Mouse (Mus musculus): ENCODE results near the gene Txn1. TPM values are rescaled to one million over a fixed set of nuclear protein-coding genes. Genes with fewer than 3 reads are reported as not detected.

Txn1 gene
- polyA plus RNA-seq, 1 experiment from 2014 or later, result 275 TPM

DNA sequence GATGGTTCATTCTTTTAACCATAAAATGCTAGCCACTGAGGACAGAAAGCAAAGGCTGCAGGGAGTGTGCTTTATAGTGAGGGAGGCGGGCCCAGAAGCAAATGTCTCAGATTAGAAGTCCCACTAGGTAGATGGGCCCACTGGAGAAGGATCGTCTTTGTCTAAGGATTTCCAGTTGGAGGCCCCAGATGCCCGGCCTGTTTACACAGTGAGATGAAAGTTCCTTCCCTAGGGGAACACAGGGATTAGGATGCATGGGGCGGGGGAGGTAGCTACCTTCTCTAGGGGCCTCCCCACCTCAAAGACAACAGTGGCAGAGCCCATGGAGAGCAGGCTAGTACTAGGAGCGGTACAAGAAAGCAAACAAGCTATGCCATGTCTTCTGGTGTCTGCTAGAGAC lies 61.1 kb downstream of the Txn1 start:
- ATAC-seq (ENCODE audit: low read depth) (no peak), DNase-seq (no peak)
- Histone ChIP-seq H3K9me3 (replicated peaks) (no peaks in the 10 kb centered on the region), H3K27ac (no peak overlapping the region), H3K4me1 (replicated peaks) (no peaks in the 10 kb centered on the region), H3K36me3 (no peaks in the 10 kb centered on the region), H3K27me3 (no peaks in the 10 kb centered on the region), H3K9ac (no peak overlapping the region), H3K4me3 (replicated peaks) (no peak overlapping the region), H3K4me2 (no peak overlapping the region)
- WGBS (ENCODE audit: insufficient replicate concordance), result 47% methylated on average over 5 of the region's 5 CpGs

Other genes with a start within 250 kb of the Txn1 start
- gene Akap2, start 238.8 kb downstream of the Txn1 start, polyA plus RNA-seq (2015; fragmentation: Nextera tagmentation; extraction: Ambion mirVana), result 1.1 and 1.5 TPM in 2 replicates
- 0.28 and 0.33 TPM in 2 replicates for gene D630039A03Rik, start 40.1 kb downstream of the Txn1 start, polyA plus RNA-seq (2015; fragmentation: Nextera tagmentation; extraction: Ambion mirVana)
- not detected in 2 replicates for gene Txndc8, start 52.7 kb upstream of the Txn1 start, polyA plus RNA-seq (2015; fragmentation: Nextera tagmentation; extraction: Ambion mirVana)